Mouse (Mus musculus) liver (tissue): ENCODE measurements at regions not wholly inside any gene's neighbourhood (a gene's known extent, or its start where the extent isn't known, plus 50 kb on each side); places are given as distances from the start of the nearest gene placed in this dataset.

Experiments used
- DNase-seq: peaks from one replicate; pipeline ENCODE4 v3.0.0-alpha.2; 2020; ENCODE audit warnings: mixed read lengths

DNA sequence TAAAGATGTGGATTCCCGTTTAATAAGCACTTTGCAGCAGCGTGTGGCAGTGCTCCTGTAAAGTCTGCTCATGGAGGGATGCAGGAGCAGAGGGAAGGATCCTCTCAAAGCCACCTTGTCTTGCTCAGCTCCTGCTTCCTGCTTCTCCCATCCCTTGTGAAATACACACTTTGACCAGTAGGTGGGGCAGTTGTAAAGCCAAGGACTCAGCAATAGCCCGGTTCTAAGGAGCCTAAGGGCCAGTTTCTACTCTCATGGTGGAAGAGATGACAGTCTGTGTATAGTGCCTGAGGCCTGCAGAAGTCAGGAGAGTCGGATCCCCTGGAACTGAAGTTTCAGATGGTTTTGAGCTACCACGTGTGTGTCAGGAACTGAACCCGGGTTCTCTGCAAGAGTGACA, 272.0 kb downstream of the Drd1 start:
- DNase-seq, result peak; percentile 57

DNA sequence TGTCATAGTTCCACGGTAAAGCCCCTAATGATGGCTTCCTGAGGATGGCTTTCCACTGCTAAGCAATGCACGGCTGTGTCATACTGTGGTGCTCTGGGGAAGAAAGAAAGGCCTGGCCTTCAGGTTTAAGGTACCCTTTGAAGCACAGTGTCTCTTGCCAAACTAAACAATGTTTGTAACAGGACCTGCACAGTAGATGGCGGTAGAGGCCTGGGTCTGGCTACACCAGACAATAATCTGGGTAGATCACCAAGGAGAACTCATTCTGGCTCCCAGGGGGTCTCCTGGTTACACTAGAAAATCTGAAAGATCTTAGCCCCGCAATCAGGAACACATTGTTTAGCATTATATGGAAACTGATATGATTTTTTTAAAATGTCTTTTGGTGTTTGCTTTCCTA, 276.4 kb downstream of the Drd1 start:
- no peak for DNase-seq

DNA sequence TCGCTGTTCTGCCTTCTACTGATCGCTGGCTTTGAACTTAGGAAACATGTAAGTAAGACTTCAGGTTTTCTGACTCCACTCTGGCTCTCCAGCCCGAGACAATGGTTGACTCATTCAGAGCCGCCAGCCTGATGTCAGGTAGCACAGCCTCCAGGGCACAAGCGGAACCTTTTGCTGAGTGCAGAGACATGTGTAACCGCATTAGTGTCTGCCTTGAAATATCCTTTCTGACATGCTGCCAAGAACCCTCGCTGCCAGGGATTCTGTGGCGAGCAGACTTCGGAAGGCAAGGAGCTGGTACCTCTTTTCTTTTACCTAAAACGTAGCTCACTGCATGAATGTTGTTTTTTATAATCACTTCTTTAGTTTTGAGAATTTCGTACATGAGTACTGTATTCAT, 279.1 kb downstream of the Drd1 start:
- no peak for DNase-seq

DNA sequence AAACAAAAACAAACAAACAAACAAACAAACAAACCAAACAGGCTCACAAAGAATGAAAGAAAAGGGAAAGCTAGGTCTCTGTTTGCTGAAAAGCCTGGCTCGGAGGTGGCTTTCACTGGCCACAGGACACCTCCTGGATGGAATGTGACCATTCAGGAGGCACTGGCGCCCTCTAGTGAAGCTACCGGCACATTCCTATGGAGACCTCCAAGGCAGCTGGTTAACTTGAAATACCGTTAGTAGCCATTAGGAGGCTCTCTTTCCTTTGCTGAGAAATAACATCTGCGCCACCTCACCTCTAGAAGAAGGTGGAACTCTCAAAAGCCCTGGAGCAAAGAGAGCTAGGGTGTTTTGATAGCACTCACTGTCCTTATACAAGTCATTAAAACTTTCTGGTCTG, 279.8 kb downstream of the Drd1 start:
- DNase-seq, result peak; percentile 40

DNA sequence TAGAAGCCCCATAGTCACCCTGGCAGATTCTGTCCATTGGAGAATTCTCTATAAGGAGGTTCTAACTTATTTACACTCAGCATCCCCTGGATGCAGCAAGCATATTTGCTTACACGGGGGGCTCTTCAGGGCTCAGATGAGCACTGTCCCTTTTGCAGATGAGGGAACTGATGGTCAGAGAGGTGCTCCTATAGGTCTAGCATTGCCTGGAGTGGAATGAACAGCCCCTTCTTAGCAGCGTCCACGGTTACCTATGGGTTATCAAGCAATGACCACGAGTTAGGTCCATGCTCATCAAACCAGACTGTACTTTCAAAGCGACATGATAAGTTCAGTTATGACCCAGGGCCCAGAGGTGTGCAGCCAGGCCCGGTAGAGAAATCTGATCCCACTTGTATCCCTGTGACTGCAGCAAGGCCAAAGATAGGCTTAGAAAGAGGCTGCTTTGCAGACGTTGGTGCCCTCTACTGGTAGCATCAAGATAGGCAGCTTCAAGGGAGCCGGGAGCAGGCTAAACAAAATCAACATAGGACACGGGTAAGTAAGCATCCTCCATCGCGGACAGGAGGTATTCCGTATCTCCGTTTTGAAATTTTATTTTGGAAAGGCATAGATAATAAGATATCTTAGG, 290.8 kb downstream of the Drd1 start:
- peak; percentile 45 for DNase-seq

DNA sequence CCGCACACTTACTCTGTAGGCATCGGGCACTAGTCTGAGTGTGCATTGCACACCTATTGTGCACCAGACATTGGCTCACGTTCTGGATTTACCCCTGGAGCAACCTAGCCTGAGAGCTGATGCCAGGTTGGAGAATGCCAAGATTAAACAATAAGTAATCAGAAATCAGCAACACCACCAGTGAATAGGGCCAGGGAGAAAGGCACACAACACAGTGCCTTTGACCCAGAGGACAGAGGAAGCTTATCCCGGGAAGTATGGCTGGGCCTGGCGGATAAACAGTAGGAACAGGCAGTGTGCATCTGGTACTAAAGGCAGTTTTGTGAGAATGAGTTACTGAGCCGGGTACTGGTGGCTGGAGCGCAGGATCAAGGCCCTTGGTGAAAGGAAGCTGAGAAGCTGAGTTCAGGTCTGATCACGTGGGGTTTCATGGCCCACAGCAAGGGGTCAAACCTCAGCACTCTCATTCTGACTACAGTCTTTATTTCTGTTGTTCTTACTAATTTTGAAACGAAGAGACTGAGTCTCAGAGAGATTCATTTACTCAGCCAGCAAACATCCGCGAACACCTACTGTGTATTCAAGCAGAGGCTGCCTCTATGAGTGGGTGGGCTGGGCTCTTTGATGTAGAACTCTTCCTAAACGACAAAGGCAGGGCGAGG, 284.8 kb upstream of the Msx2 start:
- DNase-seq, result no peak

DNA sequence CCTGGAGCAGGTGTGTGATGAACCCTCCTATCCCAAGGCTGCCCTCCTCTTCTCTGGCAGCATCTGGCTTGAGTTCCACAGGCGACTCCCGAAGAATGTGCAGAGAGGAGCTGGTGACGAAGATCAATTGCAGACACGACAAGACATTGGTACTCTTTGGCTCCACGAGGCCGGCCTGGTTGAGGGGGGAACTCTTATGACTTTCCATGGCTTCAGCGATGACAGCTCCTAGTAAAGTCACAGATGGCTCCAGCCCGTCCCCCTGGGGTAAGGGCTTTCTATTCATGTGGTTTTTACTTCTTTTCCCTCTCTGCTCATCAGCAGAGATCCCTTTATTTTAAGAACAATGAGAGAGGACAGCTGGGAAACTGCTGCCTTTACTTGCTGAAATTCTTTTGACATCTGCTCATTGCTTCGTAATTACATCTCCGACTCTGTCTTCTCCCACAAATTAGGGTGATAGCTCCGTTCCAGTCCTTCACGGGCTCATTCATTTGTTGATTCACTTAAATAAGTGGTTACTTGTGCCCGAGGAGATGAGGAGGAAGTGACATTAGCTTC, 284.2 kb upstream of the Msx2 start:
- no peak for DNase-seq

DNA sequence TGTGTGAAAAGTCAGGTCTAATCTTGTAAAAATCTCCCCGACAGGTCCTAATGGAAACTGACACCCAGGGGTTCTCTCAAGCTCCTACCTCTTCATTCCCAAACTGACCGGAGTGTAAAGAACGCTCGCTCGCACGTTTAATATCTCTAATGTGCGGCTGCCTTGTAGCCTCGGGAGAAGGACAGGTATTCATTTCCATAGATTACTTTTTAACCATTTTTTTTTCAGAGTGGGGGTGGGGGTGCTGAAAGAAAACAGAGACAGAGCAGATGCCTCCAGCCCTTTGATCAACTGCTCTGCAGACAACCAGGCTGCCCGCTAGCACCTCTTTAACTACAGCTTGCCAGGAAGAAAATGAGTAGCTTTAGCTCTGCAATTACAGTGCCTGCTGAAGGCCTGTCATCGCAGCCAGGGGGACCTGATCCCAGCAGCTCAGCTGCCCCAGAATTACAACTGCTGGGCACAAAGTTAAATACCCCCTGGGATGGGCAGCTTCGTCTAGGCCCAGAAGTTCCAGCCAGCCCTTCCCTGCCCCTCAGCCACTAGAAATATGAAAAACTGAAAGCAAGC, 282.3 kb upstream of the Msx2 start:
- DNase-seq, result no peak

DNA sequence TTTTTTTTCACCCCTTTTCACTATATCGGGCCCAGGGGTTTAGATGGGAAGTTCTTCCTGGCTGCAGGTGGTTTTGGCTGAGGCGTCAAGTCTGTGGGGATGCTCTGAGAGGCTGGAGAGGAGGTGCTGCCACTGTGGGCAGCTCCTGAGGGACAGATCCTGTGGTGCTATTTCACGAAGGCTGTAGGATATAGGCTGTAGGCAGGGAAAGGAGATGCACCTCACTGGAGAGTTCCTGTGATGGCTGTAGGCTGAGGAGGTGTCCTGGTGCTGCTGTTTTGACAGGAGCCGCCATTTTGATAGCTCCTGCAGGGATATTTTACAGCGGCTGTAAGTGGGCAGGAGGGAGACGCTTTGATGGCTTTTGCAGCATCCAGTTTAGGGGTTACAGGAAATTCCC, 280.2 kb upstream of the Msx2 start:
- DNase-seq, result no peak

DNA sequence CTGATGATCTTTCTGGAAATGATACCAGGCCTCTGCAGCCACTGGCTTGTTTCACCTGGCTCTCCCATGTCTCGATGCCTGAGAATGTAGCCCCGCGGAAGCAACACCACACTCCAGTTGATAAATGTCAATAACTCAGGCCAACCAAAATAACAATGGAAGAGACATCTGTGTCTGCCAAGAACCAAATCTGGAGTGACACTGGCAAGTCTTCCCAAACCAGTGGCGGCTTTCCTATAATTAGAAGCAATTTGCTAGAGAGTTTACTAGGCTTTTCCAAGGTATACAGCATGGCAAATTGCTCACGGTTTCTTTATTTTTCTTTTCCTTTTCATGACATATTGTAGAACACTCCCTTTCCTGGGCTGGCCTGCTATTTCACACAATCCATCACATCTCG, 268.1 kb upstream of the Msx2 start:
- DNase-seq, result no peak

DNA sequence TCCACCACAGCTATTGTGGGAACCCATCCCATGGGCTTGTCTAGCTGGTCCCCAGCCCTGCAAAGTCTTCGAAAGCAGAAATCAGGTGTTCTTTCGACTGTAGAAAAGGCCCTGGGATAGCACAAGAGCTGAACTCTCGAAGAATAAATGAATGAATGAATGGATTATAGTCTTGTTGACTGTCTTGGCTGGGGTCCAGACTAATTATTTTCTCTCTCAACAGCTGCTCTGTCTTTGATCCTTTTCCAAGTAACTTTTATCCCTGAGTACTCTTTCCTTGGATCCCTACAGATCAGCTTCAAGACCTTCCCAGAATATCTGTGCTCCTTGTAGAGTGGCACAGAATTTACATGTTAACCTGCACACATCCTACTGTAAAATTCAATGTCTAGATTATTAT, 266.3 kb upstream of the Msx2 start:
- no peak for DNase-seq

DNA sequence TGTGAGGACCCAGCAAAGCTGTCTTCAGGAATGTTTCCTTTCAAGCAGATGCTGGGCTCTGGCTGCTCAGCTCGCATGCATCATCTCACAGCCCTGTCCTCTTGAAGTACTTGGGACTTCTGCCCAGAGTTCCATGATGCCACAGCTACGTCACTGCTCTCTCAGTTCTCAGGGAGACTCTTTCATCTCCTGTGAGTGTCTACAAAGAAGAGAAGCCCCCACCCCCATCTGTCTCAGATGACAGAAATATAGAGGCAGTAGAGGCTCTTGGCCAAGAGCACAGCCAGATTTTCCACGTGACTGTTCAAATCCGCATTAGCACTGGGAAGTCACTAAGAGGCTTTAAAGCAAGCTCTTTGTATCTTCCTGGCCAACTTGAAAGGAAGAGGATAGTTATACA, 262.1 kb upstream of the Msx2 start:
- DNase-seq, result no peak

DNA sequence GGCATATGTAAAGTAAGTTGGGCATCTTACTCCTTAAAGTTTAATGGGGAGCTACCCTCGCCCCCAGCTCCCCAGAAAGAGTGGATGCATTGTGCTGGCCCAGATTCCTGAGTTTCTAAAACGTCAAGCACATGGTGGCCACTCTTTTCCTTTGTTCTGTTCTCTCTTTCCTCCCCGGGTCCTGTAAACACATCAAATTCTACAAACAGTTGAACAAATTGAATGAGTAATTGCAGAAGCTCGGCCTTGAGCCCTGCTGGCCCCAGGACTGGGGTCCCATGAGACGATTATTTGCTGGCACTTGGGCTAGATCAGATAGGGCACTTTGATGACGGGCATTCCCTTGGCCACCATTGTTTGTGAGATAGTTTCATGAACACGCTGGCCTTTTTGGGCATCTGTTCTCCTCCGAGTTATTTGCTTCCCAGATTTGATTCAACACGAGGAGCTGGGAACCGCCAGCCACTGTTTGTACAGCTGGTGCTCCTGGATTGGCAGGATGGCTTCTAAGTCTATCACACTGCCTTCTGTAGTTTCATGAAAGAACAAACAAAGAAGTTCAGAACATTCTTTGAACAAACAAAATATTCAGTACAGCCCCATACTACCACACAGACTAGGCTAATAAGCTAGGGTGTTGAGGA, 257.5 kb upstream of the Msx2 start:
- DNase-seq, result no peak

DNA sequence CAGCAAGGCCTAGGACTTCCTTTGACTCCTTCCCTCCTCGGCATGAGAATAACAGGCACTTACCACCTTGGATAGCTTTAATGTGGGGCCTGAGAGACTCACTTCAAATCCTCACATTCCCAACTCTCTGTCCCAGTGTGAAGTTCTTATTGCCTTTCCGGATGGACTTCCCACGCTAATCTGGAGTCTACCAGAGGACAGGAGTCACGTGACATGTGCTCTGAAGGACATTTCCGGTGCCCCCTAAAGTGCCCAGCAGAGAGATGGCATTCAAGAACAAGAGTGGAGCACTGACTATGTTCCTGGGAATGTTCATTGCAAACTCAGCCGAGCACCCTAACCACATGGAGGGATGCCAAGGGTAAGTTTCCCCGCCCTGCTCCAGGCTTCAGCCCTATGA, 257.0 kb upstream of the Msx2 start:
- no peak for DNase-seq

DNA sequence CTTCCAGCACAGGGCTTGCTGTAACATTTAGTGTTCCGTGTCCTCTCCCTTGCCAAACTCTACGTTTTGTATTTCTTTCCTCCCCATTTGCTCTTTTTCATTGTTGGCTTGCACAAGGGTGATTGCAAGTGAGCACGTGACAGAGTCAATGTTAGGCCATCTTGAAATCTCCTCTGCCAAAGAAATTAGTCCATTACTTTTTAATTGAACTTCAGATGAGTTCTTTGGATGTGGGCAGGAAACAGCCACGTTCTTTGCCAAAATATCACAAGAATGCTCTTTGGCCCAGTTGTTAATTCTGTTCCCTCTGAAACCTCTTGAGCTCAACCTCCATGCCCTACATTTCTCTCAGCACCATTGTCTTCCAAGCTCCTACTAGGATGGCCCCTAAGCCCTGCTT, 253.2 kb upstream of the Msx2 start:
- DNase-seq, result no peak

DNA sequence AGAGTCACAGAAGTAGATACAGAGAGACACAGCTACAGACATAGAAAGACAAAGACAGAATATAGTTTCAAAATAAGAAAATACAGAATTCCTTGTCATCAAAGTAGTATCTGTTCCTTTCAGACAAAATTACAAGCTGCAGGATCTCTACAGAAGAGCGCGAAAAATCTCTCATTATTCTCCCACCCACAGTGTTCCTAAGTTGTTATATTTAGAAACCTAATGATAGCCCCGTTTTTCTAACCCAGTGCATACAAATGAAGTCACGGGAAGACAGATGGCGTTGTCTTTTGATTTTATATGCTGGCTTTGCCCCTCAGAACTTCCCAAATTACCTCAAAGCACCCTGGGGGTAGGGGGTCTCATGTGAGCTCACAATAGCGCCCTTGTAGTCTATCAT, 250.0 kb upstream of the Msx2 start:
- DNase-seq, result no peak

DNA sequence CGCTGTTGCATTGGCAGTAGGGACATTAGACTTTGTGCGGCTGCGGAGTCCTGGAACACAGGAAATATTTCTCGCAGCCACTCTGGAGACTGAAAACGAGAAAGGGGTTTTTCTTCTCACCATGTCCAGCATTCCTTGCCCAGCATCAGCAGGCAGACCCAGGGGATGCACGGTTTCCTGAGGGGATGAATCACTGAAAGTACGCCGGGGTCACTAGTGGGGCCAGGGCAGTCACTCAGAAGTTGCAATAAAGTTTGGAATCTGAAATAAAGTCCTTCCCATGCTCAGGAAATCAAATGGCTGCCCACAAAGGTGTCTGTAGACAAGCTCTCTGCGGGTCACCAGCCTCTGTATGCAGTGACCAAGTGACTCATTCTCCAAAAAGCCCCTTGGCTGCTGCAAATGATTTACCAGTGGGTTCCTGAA, 248.2 kb upstream of the Msx2 start:
- no peak for DNase-seq

DNA sequence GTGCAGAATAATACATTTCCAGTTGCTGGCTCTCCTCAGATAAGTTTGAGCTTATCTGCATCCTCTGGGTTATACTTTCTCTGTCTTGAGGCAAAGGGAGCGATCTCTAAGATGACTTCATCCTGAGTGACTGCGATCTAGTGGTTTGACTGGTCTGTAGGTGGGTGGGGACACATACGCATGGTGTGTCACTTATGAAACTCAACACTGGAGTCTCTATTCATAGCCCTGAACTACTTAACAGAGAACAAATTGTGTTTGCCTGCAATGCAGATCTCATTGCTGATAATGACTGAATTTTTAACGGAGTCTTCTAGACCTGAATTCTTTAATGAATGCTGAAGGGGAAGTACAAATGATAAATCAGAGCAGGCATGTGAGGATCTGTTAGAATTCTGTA, 244.7 kb upstream of the Msx2 start:
- DNase-seq, result no peak

DNA sequence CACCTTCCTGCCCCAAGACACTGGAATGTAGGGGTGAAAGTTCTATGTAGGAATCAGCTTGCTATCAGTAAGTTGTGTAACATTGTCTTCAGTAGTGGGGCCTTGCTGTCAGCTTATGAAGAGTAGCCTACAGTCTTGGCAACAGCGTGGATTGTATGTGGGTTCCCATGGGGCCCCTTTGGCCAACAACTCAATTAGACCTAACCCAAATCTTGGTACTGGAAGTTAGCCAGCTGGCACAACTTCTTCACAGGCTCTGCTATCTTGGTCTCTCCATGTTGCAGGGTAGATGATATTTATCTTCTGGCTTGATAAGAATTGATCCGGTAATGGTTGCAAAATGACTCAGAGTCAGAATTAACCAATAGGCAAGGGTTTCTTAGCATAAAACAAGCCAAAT, 244.2 kb upstream of the Msx2 start:
- no peak for DNase-seq

DNA sequence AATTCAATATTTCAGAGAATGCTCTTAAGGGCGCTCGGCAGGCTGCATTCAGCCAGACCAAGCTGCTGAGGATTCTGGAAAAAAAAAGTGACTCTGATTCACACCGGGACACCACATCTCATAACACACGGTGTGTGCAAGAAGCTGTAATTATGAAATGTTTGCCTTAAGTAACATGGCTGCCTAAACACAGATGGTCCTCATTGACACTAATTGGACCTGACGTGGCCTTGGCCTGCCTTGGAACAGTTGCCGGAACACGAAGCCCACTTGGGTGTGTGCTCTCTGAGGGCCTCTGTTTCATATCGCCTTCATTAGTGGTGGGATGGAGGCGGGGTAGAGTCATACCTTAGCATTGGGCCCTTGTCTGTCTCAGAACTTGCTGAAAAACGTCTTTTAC, 236.2 kb upstream of the Msx2 start:
- no peak for DNase-seq

DNA sequence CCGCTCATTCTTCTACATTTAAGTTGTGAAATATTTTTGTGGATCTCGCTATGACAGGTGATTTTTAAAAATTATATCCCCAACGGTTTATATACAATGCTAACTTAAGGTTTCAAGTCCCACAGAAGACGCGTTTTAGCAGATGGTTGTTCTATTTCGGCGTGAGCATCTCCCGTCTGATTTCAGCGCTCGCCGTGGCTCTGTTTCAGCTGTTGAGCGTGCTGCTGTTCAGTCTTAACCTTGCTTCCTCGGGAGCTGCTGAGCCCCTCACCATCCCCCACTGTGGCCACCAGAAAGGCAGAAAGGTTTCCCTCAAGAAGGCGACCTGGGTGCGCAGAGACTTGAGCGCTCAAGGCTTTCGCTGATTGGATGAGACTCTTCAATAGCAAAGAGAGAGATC, 234.7 kb upstream of the Msx2 start:
- no peak for DNase-seq

DNA sequence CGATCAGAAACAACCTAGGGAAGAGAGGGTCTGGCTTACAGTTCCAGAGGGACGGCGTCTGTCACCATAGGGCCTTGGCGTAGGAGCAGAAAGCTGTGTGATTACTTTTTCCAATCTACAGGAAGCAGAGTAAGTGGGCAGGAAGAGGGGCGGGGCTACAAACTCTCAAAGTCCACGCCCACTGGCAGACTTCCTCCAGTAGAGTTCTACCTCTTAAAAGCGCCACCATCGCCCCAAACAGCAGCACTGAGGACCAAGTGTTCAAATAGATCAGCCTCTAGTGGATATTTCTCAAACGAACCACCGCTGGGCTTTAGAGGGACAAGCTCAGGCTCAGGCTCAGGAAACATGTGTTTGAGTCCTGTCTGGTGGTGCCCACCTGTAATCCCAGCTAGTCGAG, 231.2 kb upstream of the Msx2 start:
- no peak for DNase-seq

DNA sequence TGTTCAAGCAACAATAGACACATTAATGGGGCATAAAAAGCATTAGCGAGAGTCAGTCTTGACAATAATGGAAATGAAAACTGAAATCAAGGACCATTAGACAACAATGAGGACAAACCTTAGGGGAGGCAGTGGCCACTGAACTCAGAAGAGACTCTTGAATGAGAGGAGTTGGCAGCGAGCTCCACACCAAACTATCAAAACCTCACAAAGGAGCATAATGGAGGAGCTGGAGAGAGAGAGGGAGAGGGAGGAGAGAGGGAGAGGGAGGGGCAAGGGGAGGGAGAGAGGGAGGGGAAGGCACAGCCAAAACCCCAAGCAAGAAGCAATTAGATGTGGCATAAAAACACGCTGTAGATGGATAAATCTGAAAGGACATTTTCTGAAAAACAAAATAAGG, 227.4 kb upstream of the Msx2 start:
- no peak for DNase-seq

DNA sequence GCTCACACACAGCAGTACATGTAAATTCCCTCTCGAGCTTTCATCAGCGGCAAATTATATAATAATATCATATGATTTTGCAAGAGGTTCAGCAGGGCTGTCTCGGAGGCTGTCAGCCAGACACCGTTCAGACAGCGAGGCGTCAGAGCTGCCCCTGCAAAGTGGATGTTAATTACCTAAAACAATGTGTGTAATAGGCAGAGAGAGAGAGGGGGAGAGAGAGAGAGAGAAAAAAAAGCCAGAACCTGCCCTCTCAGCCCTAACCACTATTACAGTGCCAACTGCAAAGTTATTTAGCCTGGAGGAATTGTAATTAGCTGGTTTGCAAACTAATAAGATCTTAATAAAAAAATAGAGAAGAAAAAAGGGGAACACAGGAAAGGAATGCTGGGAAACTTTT, 225.1 kb upstream of the Msx2 start:
- DNase-seq, result no peak
